Mouse (Mus musculus): Measurements from ENCODE around the gene Cyp26c1. TPM values are rescaled to one million over a fixed set of nuclear protein-coding genes. Genes with fewer than 3 reads are reported as not detected.

Cyp26c1 gene
- polyA plus RNA-seq, 1 experiment = not detected

DNA sequence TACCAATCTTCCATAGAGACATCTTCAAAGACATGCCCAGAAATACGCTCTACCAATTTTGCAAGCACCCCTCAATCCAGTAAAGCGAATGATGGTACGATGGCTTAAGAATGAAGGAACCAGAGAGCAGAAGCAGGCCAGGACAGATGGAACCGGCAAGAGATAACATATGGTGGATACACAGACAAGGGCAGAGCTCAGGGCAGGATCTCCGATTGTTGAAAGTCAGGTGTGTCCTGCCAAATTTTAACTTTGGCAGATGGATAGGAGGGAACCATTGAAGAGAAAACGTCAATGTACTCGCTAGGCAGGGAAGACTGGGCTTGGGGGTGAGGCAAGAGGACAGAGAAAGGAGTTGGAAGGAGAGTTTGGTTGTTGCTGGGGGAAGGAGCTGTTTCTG, 41.2 kb downstream of the Cyp26c1 start:
- TF ChIP-seq POLR2A (IDR thresholded peaks at IDR 0.05; ENCODE audit: borderline replicate concordance, extremely low read depth, insufficient read depth, insufficient read length, poor library complexity, severe bottlenecking) = no peak
- TF ChIP-seq CTCF (IDR thresholded peaks at IDR 0.05; ENCODE audit: borderline replicate concordance, extremely low read depth, insufficient read depth, insufficient read length) = no peak
- DNase-seq (ENCODE audit: low read depth) = no peak

DNA sequence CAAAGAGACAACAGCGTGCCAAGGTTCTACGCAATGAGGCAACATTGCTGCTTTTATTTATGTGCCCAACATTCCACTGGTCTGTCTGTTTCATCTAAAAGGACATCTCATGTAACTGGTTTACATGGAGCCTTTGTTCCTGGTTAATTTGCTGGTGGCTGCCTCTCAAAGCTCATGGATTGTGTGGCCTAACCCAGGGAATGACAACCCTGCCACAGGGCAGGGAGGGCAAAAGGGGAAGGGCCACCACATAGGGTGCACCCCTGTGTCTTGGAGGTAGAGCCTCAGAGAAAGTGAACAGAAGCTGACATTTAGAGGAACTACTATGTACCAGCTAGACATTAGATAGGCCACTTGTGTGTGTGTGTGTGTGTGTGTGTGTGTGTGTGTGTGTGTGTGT, 42.0 kb downstream of the Cyp26c1 start:
- DNase-seq (ENCODE audit: low read depth) = no peak
- TF ChIP-seq CTCF (IDR thresholded peaks at IDR 0.05; ENCODE audit: borderline replicate concordance, extremely low read depth, insufficient read depth, insufficient read length) (no peak), POLR2A (IDR thresholded peaks at IDR 0.05; ENCODE audit: borderline replicate concordance, extremely low read depth, insufficient read depth, insufficient read length, poor library complexity, severe bottlenecking) (no peak)

- TF ChIP-seq CTCF (IDR thresholded peaks at IDR 0.05; ENCODE audit: borderline replicate concordance, extremely low read depth, insufficient read depth, insufficient read length) (no peak), POLR2A (IDR thresholded peaks at IDR 0.05; ENCODE audit: borderline replicate concordance, extremely low read depth, insufficient read depth, insufficient read length, poor library complexity, severe bottlenecking) (no peak)
- DNase-seq (ENCODE audit: low read depth) = no peak
These were observed 50.0 kb downstream of the Cyp26c1 start for GRCm38 (mm10) chr19:37735426-37735825.

DNA sequence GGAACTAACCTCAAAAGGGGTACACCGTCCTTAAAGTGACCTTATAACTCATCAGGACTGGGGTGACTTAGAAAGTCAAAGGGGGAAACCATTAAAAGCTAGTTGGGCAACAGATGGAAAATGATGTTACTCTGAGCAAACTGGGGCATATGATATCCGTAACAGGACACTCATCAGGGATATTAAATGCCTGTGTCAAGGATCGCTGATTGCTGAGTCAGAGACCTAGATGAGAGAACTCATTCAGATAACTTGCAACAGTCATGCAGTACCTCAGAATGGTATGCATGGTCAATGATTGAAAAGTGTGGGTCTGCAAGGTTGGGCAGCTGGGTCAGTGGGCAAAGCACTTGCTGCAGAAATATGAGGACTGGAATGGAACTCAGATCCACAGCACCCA, 53.2 kb downstream of the Cyp26c1 start:
- TF ChIP-seq POLR2A (IDR thresholded peaks at IDR 0.05; ENCODE audit: borderline replicate concordance, extremely low read depth, insufficient read depth, insufficient read length, poor library complexity, severe bottlenecking) (no peak), CTCF (IDR thresholded peaks at IDR 0.05; ENCODE audit: borderline replicate concordance, extremely low read depth, insufficient read depth, insufficient read length) (no peak)

GRCm38 (mm10) chr19:37740043-37740442, 54.7 kb downstream of the Cyp26c1 start:
- no peak for DNase-seq (ENCODE audit: low read depth)

More for the DNA sequence above, 53.2 kb downstream of the Cyp26c1 start:
- no peak for DNase-seq (ENCODE audit: low read depth)

More at GRCm38 (mm10) chr19:37740043-37740442, 54.7 kb downstream of the Cyp26c1 start:
- TF ChIP-seq CTCF (IDR thresholded peaks at IDR 0.05; ENCODE audit: borderline replicate concordance, extremely low read depth, insufficient read depth, insufficient read length) (no peak), POLR2A (IDR thresholded peaks at IDR 0.05; ENCODE audit: borderline replicate concordance, extremely low read depth, insufficient read depth, insufficient read length, poor library complexity, severe bottlenecking) (no peak)

Other genes with a start within 250 kb of the Cyp26c1 start
- gene Exoc6, start 135.2 kb upstream of the Cyp26c1 start, polyA plus RNA-seq (2012; rRNA removed) = 11.2 and 11.9 TPM in 2 replicates
- 0.08 and 0.14 TPM in 2 replicates for gene Cyp26a1, start 12.2 kb downstream of the Cyp26c1 start, polyA plus RNA-seq (2012; rRNA removed)

All from brain, embryonic 14.5 days (tissue).